Mouse (Mus musculus): ENCODE measurements at regions not wholly inside any gene's neighbourhood (a gene's known extent, or its start where the extent isn't known, plus 50 kb on each side); places are given as distances from the start of the nearest gene placed in this dataset.
A peak's percentile ranks its signal among the peaks of the same experiment; 100 is the strongest.

GRCm38 (mm10) chr7:67895166-67895565 is 57.5 kb upstream of the Igf1r start:
- no peak overlapping the region for H3K4me3 ChIP-seq (ENCODE audit: insufficient read depth, low read depth, low read length)
- no peak overlapping the region for H3K27ac ChIP-seq (replicated peaks; ENCODE audit: low read depth, low read length)
- no peaks in the 10 kb centered on the region for H3K4me1 ChIP-seq (ENCODE audit: control insufficient read depth, insufficient read depth, insufficient read length, low read length)

DNA sequence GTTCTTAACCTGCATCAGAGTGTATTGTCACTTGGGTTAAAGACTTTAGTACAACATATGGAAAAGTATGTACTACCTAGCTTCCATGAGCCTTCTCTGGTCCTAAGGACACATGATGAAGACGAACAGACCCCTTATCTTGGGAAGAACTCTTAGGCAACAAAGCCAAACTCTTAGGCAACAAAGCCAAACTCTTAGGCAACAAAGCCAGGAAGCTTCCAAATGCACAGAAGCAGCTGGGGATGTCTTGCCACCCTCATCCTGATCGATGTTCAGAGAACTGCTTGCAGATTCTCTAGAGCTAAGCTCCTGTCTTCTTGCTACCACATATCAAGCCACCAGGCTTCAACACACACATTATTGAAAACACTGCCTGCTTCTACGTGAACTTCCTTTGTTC is 59.7 kb upstream of the Igf1r start:
- H3K4me3 ChIP-seq (ENCODE audit: insufficient read depth, low read depth, low read length) = no peak overlapping the region
- H3K27ac ChIP-seq (replicated peaks; ENCODE audit: low read depth, low read length) = no peak overlapping the region
- no peaks in the 10 kb centered on the region for H3K4me1 ChIP-seq (ENCODE audit: control insufficient read depth, insufficient read depth, insufficient read length, low read length)

DNA sequence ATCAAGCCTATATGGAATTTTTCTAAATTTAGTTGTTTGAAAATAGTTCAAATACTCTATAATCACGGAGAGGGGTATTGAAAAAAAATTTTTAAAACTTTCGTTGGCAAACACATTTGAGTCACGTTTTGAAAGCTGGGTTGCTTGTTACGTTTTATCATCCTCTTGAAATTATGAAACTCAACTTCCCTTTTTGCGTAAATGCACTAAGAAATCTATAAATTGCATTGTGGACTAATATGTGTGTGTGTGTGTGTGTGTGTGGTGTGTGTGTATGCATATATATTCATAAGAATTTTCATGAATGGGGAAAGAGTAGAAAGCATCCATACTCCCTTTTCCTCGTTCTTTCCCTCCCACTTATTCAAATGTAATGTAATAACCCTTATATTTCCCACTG is 69.6 kb upstream of the Igf1r start:
- Histone ChIP-seq H3K4me3 (ENCODE audit: insufficient read depth, low read depth, low read length) (no peak overlapping the region), H3K27ac (replicated peaks; ENCODE audit: low read depth, low read length) (no peak overlapping the region), H3K4me1 (ENCODE audit: control insufficient read depth, insufficient read depth, insufficient read length, low read length) (no peaks in the 10 kb centered on the region)

DNA sequence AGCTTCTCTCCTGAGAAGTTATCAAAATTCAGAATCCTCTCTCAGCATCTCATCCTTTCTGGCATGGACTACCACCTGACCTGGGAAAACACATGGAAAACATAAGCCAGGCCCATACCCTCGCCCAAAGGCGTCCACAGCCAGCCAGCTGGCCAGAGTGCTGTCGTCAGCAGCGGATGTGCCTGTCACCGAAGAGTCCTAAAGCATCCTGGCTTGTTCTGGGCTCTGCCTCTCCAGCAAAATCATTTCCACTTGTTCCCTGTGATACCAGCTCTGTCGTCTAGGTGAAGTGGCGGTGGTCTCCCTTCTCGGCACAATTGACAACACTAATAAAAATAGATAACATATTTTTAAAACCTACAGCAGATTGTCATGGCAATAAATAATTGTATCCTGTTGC is 70.0 kb upstream of the Igf1r start:
- no peaks in the 10 kb centered on the region for H3K4me1 ChIP-seq (ENCODE audit: control insufficient read depth, insufficient read depth, insufficient read length, low read length)

DNA sequence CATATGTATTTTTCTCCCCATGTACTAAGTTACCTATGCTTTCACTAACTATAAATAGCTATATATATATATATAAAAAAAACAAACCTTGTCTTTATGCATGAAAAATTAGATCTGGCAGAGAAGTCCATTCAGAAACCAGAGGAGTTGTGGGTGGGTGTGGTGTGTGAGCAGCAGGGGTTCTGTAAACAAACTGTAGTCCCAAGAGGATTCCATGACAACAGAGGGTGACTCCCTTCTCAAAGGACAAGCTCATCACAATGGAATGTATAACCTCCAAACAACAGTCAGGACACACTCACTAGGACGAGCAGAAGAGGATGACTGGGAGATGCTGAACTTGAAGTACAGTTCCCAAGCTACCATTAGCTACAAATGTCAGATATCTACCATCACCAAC is 74.4 kb upstream of the Igf1r start:
- H3K27ac ChIP-seq (replicated peaks; ENCODE audit: low read depth, low read length) = no peak overlapping the region
- H3K4me1 ChIP-seq (ENCODE audit: control insufficient read depth, insufficient read depth, insufficient read length, low read length) = no peaks in the 10 kb centered on the region
- H3K4me3 ChIP-seq (ENCODE audit: insufficient read depth, low read depth, low read length) = no peak overlapping the region

More for the DNA sequence above, 70.0 kb upstream of the Igf1r start:
- H3K27ac ChIP-seq (replicated peaks; ENCODE audit: low read depth, low read length) = no peak overlapping the region
- no peak overlapping the region for H3K4me3 ChIP-seq (ENCODE audit: insufficient read depth, low read depth, low read length)

GRCm38 (mm10) chr7:67877587-67877986 is 75.0 kb upstream of the Igf1r start:
- Histone ChIP-seq H3K4me3 (ENCODE audit: insufficient read depth, low read depth, low read length) (no peak overlapping the region), H3K27ac (replicated peaks; ENCODE audit: low read depth, low read length) (no peak overlapping the region), H3K4me1 (ENCODE audit: control insufficient read depth, insufficient read depth, insufficient read length, low read length) (no peaks in the 10 kb centered on the region)

DNA sequence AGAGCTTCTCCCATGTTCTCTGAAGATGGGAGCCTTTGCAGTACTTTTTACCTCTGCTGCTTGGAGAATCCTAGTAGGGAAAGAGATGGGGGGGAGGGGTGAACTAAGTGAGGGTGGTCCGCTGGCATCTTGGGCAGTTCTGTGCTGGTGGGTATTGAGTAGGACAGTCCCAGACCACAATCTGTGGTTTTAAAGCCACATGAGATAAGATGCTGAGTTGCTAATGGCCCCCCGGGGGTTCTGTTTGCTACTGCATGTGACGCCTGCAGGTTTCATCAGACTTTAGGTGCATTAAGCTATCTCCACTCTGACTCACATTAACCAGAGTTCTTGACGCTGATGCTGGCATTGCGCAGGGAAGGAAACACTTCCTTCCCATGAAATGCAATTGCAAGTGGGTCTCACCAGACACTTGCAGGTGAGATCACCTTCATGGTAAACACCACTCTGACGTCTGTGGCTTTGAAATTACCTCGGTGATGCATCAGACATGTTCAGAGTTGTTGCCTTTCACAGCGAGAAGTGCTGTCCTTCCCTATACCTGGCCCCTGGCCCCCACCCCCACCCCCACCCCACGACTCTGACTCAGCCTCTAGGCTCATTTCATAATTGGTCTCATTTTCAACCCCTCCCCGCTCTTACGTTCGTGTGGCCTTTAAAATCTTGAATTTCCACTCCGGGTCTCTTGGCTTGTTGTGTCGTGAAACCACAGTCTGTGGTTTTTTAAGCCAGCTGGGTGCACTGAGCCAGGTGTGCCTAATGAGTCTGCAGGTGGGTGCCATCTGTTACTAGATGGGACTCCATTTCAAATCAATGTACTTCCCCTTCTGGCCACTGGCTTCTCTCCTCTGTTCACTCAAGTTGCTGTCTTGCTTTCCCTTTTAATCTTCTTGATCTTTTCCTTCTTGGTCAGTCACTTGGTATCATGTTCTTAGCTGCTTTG is 94.8 kb upstream of the Synm start:
- Histone ChIP-seq H3K4me1 (ENCODE audit: control insufficient read depth, insufficient read depth, insufficient read length, low read length) (no peaks in the 10 kb centered on the region), H3K4me3 (ENCODE audit: insufficient read depth, low read depth, low read length) (no peak overlapping the region), H3K27ac (replicated peaks; ENCODE audit: low read depth, low read length) (no peak overlapping the region)

DNA sequence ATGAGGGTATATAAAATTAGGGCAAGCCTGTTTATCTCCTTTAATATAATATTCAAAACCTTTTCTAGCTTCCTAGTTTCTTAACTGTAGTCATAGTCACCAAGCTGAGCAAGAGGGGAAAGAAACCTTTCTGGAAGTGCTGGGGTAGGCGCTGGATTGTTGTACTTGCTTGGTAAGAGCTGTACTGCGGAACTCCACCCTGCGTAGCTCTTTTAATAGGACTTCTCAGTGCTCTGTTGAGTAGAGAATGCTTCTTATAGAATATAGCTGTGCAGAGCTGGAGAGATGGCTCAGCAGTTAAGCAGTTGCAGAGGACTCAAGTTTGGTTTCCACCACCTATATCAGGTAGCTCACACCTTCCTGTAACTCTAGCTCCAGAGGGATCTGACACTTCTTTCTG is 93.3 kb upstream of the Synm start:
- H3K4me3 ChIP-seq (ENCODE audit: insufficient read depth, low read depth, low read length) = no peak overlapping the region
- H3K27ac ChIP-seq (replicated peaks; ENCODE audit: low read depth, low read length) = no peak overlapping the region
- H3K4me1 ChIP-seq (ENCODE audit: control insufficient read depth, insufficient read depth, insufficient read length, low read length) = no peaks in the 10 kb centered on the region

- H3K4me1 ChIP-seq (ENCODE audit: control insufficient read depth, insufficient read depth, insufficient read length, low read length) = no peaks in the 10 kb centered on the region
- no peak overlapping the region for H3K4me3 ChIP-seq (ENCODE audit: insufficient read depth, low read depth, low read length)
- no peak overlapping the region for H3K27ac ChIP-seq (replicated peaks; ENCODE audit: low read depth, low read length)
Measured at GRCm38 (mm10) chr7:67849509-67849862, 89.9 kb upstream of the Synm start.

- peak overlapping the region; percentile 10; the same call in 1 of the 2 replicates for H3K4me3 ChIP-seq (ENCODE audit: insufficient read depth, low read depth, low read length)
- H3K27ac ChIP-seq (replicated peaks; ENCODE audit: low read depth, low read length) = no peak overlapping the region
- no peaks in the 10 kb centered on the region for H3K4me1 ChIP-seq (ENCODE audit: control insufficient read depth, insufficient read depth, insufficient read length, low read length)
Measured at GRCm38 (mm10) chr7:67848589-67849508, 89.3 kb upstream of the Synm start.

DNA sequence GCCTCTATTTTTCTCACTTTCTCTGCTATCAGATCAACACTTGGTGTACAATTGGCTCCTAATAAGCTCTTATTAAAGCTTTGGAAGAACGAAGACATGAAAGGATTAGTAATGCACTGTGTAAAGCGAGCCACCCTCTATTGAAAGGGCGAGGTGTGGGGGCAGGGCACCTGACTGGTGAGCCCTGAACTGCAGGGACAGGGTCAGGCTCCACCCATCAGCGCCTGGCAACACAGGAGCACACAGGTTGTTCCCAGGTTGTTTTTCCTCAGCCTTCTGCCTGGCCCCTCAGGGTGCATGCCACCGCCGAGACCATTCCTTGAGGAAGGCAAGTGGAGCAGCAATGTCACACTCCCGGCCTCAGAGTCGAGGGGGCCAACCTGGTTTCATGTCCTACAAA is 87.3 kb upstream of the Synm start:
- H3K27ac ChIP-seq (replicated peaks; ENCODE audit: low read depth, low read length) = no peak overlapping the region
- no peaks in the 10 kb centered on the region for H3K4me1 ChIP-seq (ENCODE audit: control insufficient read depth, insufficient read depth, insufficient read length, low read length)
- H3K4me3 ChIP-seq (ENCODE audit: insufficient read depth, low read depth, low read length) = no peak overlapping the region

DNA sequence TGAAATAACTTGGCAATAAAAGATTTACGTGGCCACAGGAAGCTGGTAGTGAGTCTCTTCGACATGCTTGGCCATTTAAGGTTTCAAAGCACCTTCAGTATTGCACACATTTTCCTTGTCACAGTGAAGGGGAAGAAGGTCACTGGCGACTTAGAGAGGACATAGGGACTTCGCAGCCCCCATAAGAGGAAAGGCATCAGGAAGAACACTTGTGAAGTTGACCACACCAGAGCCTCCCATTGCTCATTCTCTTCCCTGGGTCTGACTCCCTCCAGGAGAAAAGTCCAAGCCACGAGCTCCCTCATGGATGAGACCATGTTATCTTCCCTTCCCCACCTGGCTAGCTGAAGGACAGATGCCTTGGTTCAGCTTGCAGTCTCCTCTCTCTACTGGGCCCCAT is 77.4 kb upstream of the Synm start:
- H3K4me3 ChIP-seq (ENCODE audit: insufficient read depth, low read depth, low read length) = no peak overlapping the region
- H3K4me1 ChIP-seq (ENCODE audit: control insufficient read depth, insufficient read depth, insufficient read length, low read length) = no peaks in the 10 kb centered on the region
- H3K27ac ChIP-seq (replicated peaks; ENCODE audit: low read depth, low read length) = no peak overlapping the region

DNA sequence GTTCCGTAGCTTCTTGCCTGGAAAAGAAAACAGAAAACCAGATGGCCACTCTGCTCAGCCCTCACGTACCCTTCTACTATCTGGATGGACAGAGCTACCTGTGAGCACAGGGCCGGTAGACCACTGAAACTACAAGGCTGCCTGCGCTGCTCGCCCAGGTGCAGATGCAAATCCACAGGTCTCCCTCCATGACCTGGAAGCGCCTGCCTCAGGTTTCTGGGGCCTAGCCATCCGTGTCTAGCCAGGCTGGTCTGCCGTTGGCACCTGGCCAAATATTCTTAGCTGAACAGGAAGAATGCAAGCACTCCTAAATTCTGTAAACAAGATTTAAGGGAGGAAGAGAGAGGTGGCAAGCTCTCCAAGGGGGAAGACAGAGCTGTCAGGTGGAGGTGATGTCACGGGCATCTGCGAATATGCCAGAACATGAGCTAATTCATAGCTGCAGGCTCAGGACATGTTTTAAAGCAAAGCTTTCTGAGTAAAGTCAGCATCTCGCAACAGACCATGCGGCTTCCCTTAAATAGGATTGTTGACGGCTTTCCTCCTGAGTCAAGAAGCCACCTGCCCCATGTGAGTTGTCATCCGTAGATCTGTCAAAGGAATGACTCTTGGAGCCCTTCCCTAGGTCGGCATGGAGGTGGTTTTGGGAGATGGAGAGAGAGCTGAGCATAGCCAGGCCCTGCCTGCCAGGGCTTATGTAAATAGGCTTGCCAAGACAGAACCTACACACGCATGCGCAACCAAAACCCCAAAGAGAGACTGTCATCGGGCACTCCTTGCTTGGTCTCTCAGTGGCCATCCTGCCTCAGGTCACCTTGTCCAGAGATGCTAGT is 76.8 kb upstream of the Synm start:
- no peaks in the 10 kb centered on the region for H3K4me1 ChIP-seq (ENCODE audit: control insufficient read depth, insufficient read depth, insufficient read length, low read length)
- H3K27ac ChIP-seq (replicated peaks; ENCODE audit: low read depth, low read length) = no peak overlapping the region
- no peak overlapping the region for H3K4me3 ChIP-seq (ENCODE audit: insufficient read depth, low read depth, low read length)

DNA sequence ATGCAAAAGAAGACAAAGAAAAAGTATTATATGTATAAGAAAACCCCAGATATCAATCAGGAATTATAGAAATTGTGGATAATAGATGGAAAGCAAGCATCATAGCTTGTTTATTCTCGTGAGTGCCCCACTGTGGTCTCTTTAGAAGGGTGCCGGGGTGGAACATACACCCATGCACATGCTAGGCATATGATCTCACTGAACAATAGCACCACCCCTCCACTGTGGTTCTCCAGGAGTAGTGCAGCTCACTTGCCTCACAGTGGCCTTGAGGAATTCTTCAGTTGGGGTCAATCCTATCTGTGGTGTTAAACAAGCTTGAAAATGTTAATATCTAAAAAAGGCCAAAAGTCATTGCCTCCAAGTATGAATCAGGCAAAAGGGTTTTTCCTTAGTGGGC is 72.2 kb upstream of the Synm start:
- Histone ChIP-seq H3K4me1 (ENCODE audit: control insufficient read depth, insufficient read depth, insufficient read length, low read length) (no peaks in the 10 kb centered on the region), H3K4me3 (ENCODE audit: insufficient read depth, low read depth, low read length) (no peak overlapping the region)

DNA sequence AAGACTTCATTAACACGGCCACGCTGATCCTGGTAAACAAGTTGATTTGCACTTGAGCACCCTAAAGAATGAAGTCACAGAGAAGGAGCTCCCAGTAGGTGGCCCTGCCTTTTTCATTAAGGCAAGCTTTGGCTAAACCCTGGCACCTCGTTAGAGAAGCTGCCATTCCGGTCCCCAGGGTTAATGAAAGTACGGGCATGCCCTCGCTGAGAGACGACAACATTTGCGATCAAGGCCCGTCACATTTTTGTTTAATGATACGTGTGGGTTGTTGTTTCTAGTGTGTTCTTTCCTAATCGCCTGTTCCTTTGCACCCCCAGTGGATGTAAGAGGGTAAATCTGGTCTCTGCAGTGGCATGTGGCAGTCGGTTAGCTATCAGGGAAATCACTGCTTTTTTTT is 67.8 kb upstream of the Synm start:
- Histone ChIP-seq H3K27ac (replicated peaks; ENCODE audit: low read depth, low read length) (no peak overlapping the region), H3K4me1 (ENCODE audit: control insufficient read depth, insufficient read depth, insufficient read length, low read length) (no peaks in the 10 kb centered on the region), H3K4me3 (ENCODE audit: insufficient read depth, low read depth, low read length) (no peak overlapping the region)

More for the DNA sequence above, 72.2 kb upstream of the Synm start:
- no peak overlapping the region for H3K27ac ChIP-seq (replicated peaks; ENCODE audit: low read depth, low read length)

All from brown adipose tissue, adult 24 weeks (tissue).